Mouse (Mus musculus): ENCODE data around the gene Mitf.

DNA sequence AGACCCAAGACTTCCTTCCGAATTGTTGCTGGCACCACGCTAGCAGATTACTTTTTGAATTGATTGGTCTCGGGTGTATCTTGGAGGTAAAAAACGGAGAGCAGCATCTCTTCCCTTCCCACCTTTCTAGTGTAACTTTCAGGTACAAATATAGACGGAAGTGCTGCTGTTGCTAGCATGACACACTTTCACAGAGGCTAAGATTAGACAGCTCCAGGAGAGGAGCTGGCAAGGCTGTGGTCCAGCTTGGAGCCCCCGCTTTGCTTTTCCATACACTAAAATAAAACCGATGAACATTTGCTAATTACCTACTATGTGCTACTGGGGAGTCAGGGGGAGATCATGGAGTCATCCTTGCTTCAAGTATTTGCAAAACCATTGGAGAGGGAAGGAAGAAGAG is 37.3 kb upstream of the Mitf start:
- no peak for TF ChIP-seq CTCF (IDR thresholded peaks at IDR 0.05; ENCODE audit: low read depth, low read length)
- TF ChIP-seq GATA1 (IDR thresholded peaks at IDR 0.05; ENCODE audit: borderline replicate concordance, low read length), result no peak
- no peak for TF ChIP-seq POLR2AphosphoS5 (IDR thresholded peaks at IDR 0.05; ENCODE audit: insufficient replicate concordance, low read depth, low read length)
